Mouse (Mus musculus) liver, embryonic 14.5 days (tissue): ENCODE measurements at regions not wholly inside any gene's neighbourhood (a gene's known extent, or its start where the extent isn't known, plus 50 kb on each side); places are given as distances from the start of the nearest gene placed in this dataset.

Source experiments
- CTCF ChIP-seq: IDR thresholded peaks from 2 replicates; pipeline ENCODE4 v1.5.1; 2016; ENCODE audit warnings: antibody characterized with exemption, low read depth, control low read depth
- EP300 ChIP-seq: IDR thresholded peaks from 2 replicates; pipeline ENCODE4 v1.6.1; 2016; ENCODE audit warnings: antibody characterized with exemption, low read depth

DNA sequence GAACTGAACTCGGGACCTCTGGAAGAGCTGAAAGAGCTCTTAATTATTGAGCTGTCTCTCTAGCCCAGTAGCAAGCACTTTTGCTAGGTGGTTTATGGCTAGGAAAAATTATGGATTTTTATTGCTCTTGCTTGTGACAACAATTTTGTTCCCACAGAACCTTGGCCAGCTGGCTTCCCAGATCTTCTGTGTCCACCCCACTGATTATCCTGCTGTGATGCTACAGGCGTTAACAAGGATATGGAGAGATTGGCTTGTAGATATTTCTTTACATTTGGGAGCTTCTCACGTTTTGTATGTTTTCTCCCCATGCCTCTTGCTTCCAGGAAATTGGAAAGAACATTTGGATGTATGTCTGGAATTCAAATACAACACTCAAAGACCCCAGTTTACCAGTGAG is 1008.6 kb downstream of the Synb start:
- TF ChIP-seq CTCF (no peak), EP300 (no peak)
